Comparison of ENCODE assay signal across 12 mouse cellular contexts in genomic region chr14:73123786-73124185, GRCm38 (mm10). TPM values are rescaled to one million over a fixed set of nuclear protein-coding genes. Genes with fewer than 3 reads are reported as not detected.
DNase-seq lines count a peak whose midpoint lies in the region; ATAC-seq and TF ChIP-seq lines count a peak whose summit lies in the region.
"Had no signal": no experiment of that assay in that cellular context is flagged by ENCODE, and none has a peak within 500 bp of the region (broad histone marks: within the 10 kb centered on the region; RNA-seq: fewer than 3 reads in every experiment).

No protein-coding gene starts in this region.

- no peak overlapping the region for H3K9ac ChIP-seq in heart, embryonic 16.5 days (ENCODE audit: low read length)
- no peak overlapping the region for H3K9ac ChIP-seq in heart, embryonic 11.5 days (ENCODE audit: low read depth, low read length)
- no peak overlapping the region for H3K9ac ChIP-seq in CH12.LX (ENCODE audit: insufficient read depth, low read depth)
- no peak overlapping the region for H3K9ac ChIP-seq in kidney, embryonic 16.5 days (replicated peaks; ENCODE audit: low read length)
- no peak overlapping the region for H3K9ac ChIP-seq in forebrain, embryonic 13.5 days
- H3K9ac ChIP-seq: hindbrain, embryonic 13.5 days; limb, embryonic 12.5 days had no signal

- dilution Hi-C loops in CH12.LX (cut with MboI; ENCODE audit: extremely low pct_ligation_motif_present, extremely low pct_unique_long_range_greater_than_20kb, low sequenced_read_pairs), result no loop called here

- no peak for TF ChIP-seq RAD21 in CH12.LX (IDR thresholded peaks at IDR 0.05; ENCODE audit: low read depth, low read length)

- peak; percentile 66 for DNase-seq in CH12.LX (ENCODE audit: extremely low read depth)
- no peak for DNase-seq in forebrain, embryonic 10.5 days (ENCODE audit: extremely low spot score, low spot score)
- DNase-seq in retina, embryonic 14.5 days (ENCODE audit: low spot score), result no peak
- DNase-seq: adrenal gland, adult 2 months had no signal

- H3K36me3 ChIP-seq in heart, embryonic 16.5 days (ENCODE audit: control insufficient read depth, insufficient read depth), result no peaks in the 10 kb centered on the region
- no peaks in the 10 kb centered on the region for H3K36me3 ChIP-seq in heart, embryonic 11.5 days (ENCODE audit: control insufficient read depth, insufficient read depth, low read length)
- H3K36me3 ChIP-seq in CH12.LX (replicated peaks in 1 of 2; ENCODE audit: control insufficient read depth in 1 of 2, insufficient read depth in 1 of 2, low read length in 1 of 2), result no peaks in the 10 kb centered on the region
- no peaks in the 10 kb centered on the region for H3K36me3 ChIP-seq in kidney, embryonic 16.5 days (ENCODE audit: insufficient read depth, low read length)
- H3K36me3 ChIP-seq in forebrain, embryonic 13.5 days (ENCODE audit: poor library complexity, severe bottlenecking), result no peaks in the 10 kb centered on the region
- no peaks in the 10 kb centered on the region for H3K36me3 ChIP-seq in forebrain, embryonic 10.5 days (replicated peaks)
- H3K36me3 ChIP-seq: hindbrain, embryonic 13.5 days; limb, embryonic 12.5 days had no signal

- H3K4me3 ChIP-seq in heart, embryonic 16.5 days (ENCODE audit: low read length), result no peak overlapping the region
- no peak overlapping the region for H3K4me3 ChIP-seq in heart, embryonic 11.5 days (ENCODE audit: low read depth, low read length)
- no peak overlapping the region for H3K4me3 ChIP-seq in CH12.LX (replicated peaks in 1 of 3; ENCODE audit: low read depth in 2 of 3, low read length in 2 of 3, poor library complexity in 1 of 3)
- H3K4me3 ChIP-seq in kidney, embryonic 16.5 days (ENCODE audit: low read length), result no peak overlapping the region
- H3K4me3 ChIP-seq in forebrain, embryonic 13.5 days, result no peak overlapping the region
- no peak overlapping the region for H3K4me3 ChIP-seq in forebrain, embryonic 10.5 days
- H3K4me3 ChIP-seq: hindbrain, embryonic 13.5 days; limb, embryonic 12.5 days; myocyte had no signal

- H3K4me2 ChIP-seq in heart, embryonic 16.5 days (ENCODE audit: low read depth, low read length), result no peak overlapping the region
- no peak overlapping the region for H3K4me2 ChIP-seq in heart, embryonic 11.5 days
- peak overlapping the region; percentile 76; the same call in 1 of the 2 replicates for H3K4me2 ChIP-seq in CH12.LX (ENCODE audit: insufficient read depth, low read depth, poor library complexity, severe bottlenecking)
- H3K4me2 ChIP-seq in kidney, embryonic 16.5 days (replicated peaks; ENCODE audit: low read depth, low read length), result no peak overlapping the region
- H3K4me2 ChIP-seq in forebrain, embryonic 13.5 days, result no peak overlapping the region
- H3K4me2 ChIP-seq: hindbrain, embryonic 13.5 days; limb, embryonic 12.5 days had no signal

- TF ChIP-seq CTCF in CH12.LX (conservative IDR thresholded peaks at IDR 0.05 in 1 of 2, IDR thresholded peaks at IDR 0.05 in 1 of 2; ENCODE audit: low read depth in 2 of 2, low read length in 2 of 2), result no peak

- peak overlapping the region; percentile 30; the same call in 1 of the 2 replicates for H3K27ac ChIP-seq in heart, embryonic 16.5 days (ENCODE audit: low read length)
- H3K27ac ChIP-seq in heart, embryonic 11.5 days (ENCODE audit: low read depth, low read length), result no peak overlapping the region
- H3K27ac ChIP-seq in CH12.LX (ENCODE audit: insufficient read depth, low read depth), result 0 out of 2 replicates have a peak overlapping the region, but pooled peaks have one; percentile 1
- 0 out of 2 replicates have a peak overlapping the region, but pooled peaks have one; percentile 13 for H3K27ac ChIP-seq in kidney, embryonic 16.5 days (ENCODE audit: low read length)
- H3K27ac ChIP-seq in forebrain, embryonic 13.5 days, result no peak overlapping the region
- H3K27ac ChIP-seq in forebrain, embryonic 10.5 days, result no peak overlapping the region
- H3K27ac ChIP-seq: hindbrain, embryonic 13.5 days had no signal

- peak; percentile 76; the same call in 1 of the 2 replicates for ATAC-seq in heart, embryonic 16.5 days (replicated peaks; ENCODE audit: extremely low read depth, insufficient read depth, low FRiP score)
- no peak for ATAC-seq in heart, embryonic 11.5 days (replicated peaks; ENCODE audit: insufficient number of reproducible peaks, low FRiP score, low TSS enrichment)
- no peak for ATAC-seq in kidney, embryonic 16.5 days (ENCODE audit: low FRiP score, low TSS enrichment)
- peak; percentile 63 for ATAC-seq in monocyte, adult 5-6 weeks (replicated peaks; ENCODE audit: insufficient number of reproducible peaks, low FRiP score, low TSS enrichment, poor library complexity, severe bottlenecking)
- no peak for ATAC-seq in forebrain, embryonic 13.5 days

- no peaks in the 10 kb centered on the region for H3K79me2 ChIP-seq in CH12.LX (replicated peaks; ENCODE audit: control insufficient read depth, extremely low read depth, insufficient read depth, poor library complexity, severe bottlenecking)

- H3K4me1 ChIP-seq in heart, embryonic 16.5 days (ENCODE audit: control insufficient read depth, insufficient read depth, low read length), result peaks cover 2% of the 10 kb centered on the region; the same call in 1 of the 2 replicates
- peaks cover 8% of the 10 kb centered on the region for H3K4me1 ChIP-seq in heart, embryonic 11.5 days (ENCODE audit: control insufficient read depth, insufficient read depth, low read length)
- H3K4me1 ChIP-seq in CH12.LX (ENCODE audit: control insufficient read depth in 1 of 2, insufficient read depth in 2 of 2), result peaks cover 19 to 56% of the 10 kb centered on the region in 2 experiments
- 0 out of 2 replicates have a peak, but pooled peaks cover 5% of the 10 kb centered on the region for H3K4me1 ChIP-seq in kidney, embryonic 16.5 days (ENCODE audit: insufficient read depth, low read length)
- peaks cover 8% of the 10 kb centered on the region; the same call in 1 of the 2 replicates for H3K4me1 ChIP-seq in forebrain, embryonic 13.5 days
- H3K4me1 ChIP-seq in forebrain, embryonic 10.5 days, result peaks cover 28% of the 10 kb centered on the region

- peak; percentile 88 for TF ChIP-seq EP300 in CH12.LX (IDR thresholded peaks at IDR 0.05; ENCODE audit: low read length)

- 47% methylated on average over 9 of the region's 9 CpGs for WGBS in heart, embryonic 16.5 days
- 45% methylated on average over 9 of the region's 9 CpGs for WGBS in heart, embryonic 11.5 days (ENCODE audit: insufficient replicate concordance)
- WGBS in kidney, embryonic 16.5 days, result 63% methylated on average over 9 of the region's 9 CpGs
- 84% methylated on average over 9 of the region's 9 CpGs for whole genome bisulfite sequencing in forebrain, embryonic 13.5 days
- 84% methylated on average over 9 of the region's 9 CpGs for WGBS in forebrain, embryonic 10.5 days

- no peaks in the 10 kb centered on the region for H3K9me3 ChIP-seq in heart, embryonic 16.5 days (replicated peaks; ENCODE audit: control insufficient read depth, low read length)
- H3K9me3 ChIP-seq in heart, embryonic 11.5 days (replicated peaks; ENCODE audit: control insufficient read depth, low read length), result no peaks in the 10 kb centered on the region
- H3K9me3 ChIP-seq in CH12.LX (replicated peaks; ENCODE audit: low read length), result no peaks in the 10 kb centered on the region
- H3K9me3 ChIP-seq in kidney, embryonic 16.5 days (ENCODE audit: low read length), result no peaks in the 10 kb centered on the region
- no peaks in the 10 kb centered on the region for H3K9me3 ChIP-seq in forebrain, embryonic 13.5 days (replicated peaks)
- H3K9me3 ChIP-seq in forebrain, embryonic 10.5 days, result no peaks in the 10 kb centered on the region
- H3K9me3 ChIP-seq: hindbrain, embryonic 13.5 days; limb, embryonic 12.5 days had no signal

- in situ Hi-C loops in CH12.LX (cut with MboI; ENCODE audit: low pct_ligation_motif_present, low pct_unique_long_range_greater_than_20kb, low sequenced_read_pairs), result loop anchor here (25.0 kb wide), 1 partner anchor 314 kb away; no protein-coding TSS in a partner anchor

- H3K27me3 ChIP-seq in heart, embryonic 16.5 days (ENCODE audit: control insufficient read depth, insufficient read depth, low read length), result no peaks in the 10 kb centered on the region
- H3K27me3 ChIP-seq in heart, embryonic 11.5 days (ENCODE audit: control insufficient read depth, insufficient read depth, low read length), result no peaks in the 10 kb centered on the region
- no peaks in the 10 kb centered on the region for H3K27me3 ChIP-seq in CH12.LX (replicated peaks)
- no peaks in the 10 kb centered on the region for H3K27me3 ChIP-seq in kidney, embryonic 16.5 days (ENCODE audit: insufficient read depth, low read length)
- H3K27me3 ChIP-seq in forebrain, embryonic 13.5 days, result no peaks in the 10 kb centered on the region
- H3K27me3 ChIP-seq in forebrain, embryonic 10.5 days (ENCODE audit: poor library complexity, severe bottlenecking), result no peaks in the 10 kb centered on the region
- H3K27me3 ChIP-seq: hindbrain, embryonic 13.5 days; limb, embryonic 12.5 days had no signal

- no peak for TF ChIP-seq POLR2A in CH12.LX (IDR thresholded peaks at IDR 0.05; ENCODE audit: low read depth, low read length)

TF ChIP-seq in CH12.LX, 34 proteins besides CTCF, POLR2A, EP300 and RAD21 (continues in another document):
- no peak for TF ChIP-seq KAT2A (IDR thresholded peaks at IDR 0.05; ENCODE audit: insufficient replicate concordance, low read length)
- no peak for TF ChIP-seq MEF2A (IDR thresholded peaks at IDR 0.05; ENCODE audit: borderline replicate concordance, low read depth, low read length)
- no peak for TF ChIP-seq PAX5 (IDR thresholded peaks at IDR 0.05; ENCODE audit: low read length)
- no peak for TF ChIP-seq JUND (conservative IDR thresholded peaks at IDR 0.05; ENCODE audit: low read depth, low read length)
- TF ChIP-seq HCFC1 (IDR thresholded peaks at IDR 0.05; ENCODE audit: low read depth, low read length), result no peak
- TF ChIP-seq MYC (IDR thresholded peaks at IDR 0.05; ENCODE audit: low read depth, low read length), result peak; percentile 68; the same call in 1 of the 2 replicates
- peak; percentile 89 for TF ChIP-seq TCF12 (IDR thresholded peaks at IDR 0.05; ENCODE audit: low read depth, low read length)
- TF ChIP-seq CHD2 (IDR thresholded peaks at IDR 0.05; ENCODE audit: low read length), result no peak
- no peak for TF ChIP-seq JUN (IDR thresholded peaks at IDR 0.05; ENCODE audit: insufficient read depth, low read depth, low read length)
- TF ChIP-seq NELFE (IDR thresholded peaks at IDR 0.05; ENCODE audit: low read depth, low read length), result no peak

RNA-seq across cellular contexts. Expression of gene Rcbtb2, which starts 0.9 kb away (rescaled TPM):
- polyA plus RNA-seq in heart, embryonic 16.5 days (2015; fragmentation: Nextera tagmentation; extraction: Ambion mirVana), result 62.2 and 77.3 TPM in 2 replicates
- 71.4 and 74.7 TPM in 2 replicates for polyA plus RNA-seq in heart, embryonic 11.5 days (2014; fragmentation: Nextera tagmentation; extraction: Ambion mirVana)
- total RNA-seq in CH12.LX (2012; rRNA removed), result 36.9 and 40.2 TPM in 2 replicates
- total RNA-seq in CH12.LX (2014; rRNA removed), result 47.6 and 49.0 TPM in 2 replicates
- 31.7 and 34.1 TPM in 2 replicates for polyA plus RNA-seq in CH12.LX (2012; ENCODE audit: insufficient read length, low read depth)
- polyA plus RNA-seq in kidney, embryonic 16.5 days (2015; fragmentation: Nextera tagmentation; extraction: Ambion mirVana), result 123 and 127 TPM in 2 replicates
- total RNA-seq in monocyte, adult 5-6 weeks (2017), result 50.0 to 78.5 TPM (median 57.1 TPM) in 3 replicates
- polyA plus RNA-seq in forebrain, embryonic 13.5 days (2015; fragmentation: Nextera tagmentation; extraction: Ambion mirVana), result 110 and 111 TPM in 2 replicates
- 165 and 168 TPM in 2 replicates for polyA plus RNA-seq in forebrain, embryonic 10.5 days (2016; fragmentation: Nextera tagmentation; extraction: Ambion mirVana)

Comparison
In these comparisons a context has a peak if more than half of its experiments do, and no peak if none do; other contexts are left out.
1. ATAC-seq: peak in heart, embryonic 16.5 days (single experiment) and monocyte, adult 5-6 weeks (single experiment); none in heart, embryonic 11.5 days (single experiment), kidney, embryonic 16.5 days (single experiment) and forebrain, embryonic 13.5 days (single experiment).
2. H3K27ac ChIP-seq: peak in heart, embryonic 16.5 days (single experiment), CH12.LX (single experiment) and kidney, embryonic 16.5 days (single experiment); none in heart, embryonic 11.5 days (single experiment), forebrain, embryonic 13.5 days (single experiment) and forebrain, embryonic 10.5 days (single experiment).